Mouse (Mus musculus) hindbrain, embryonic 12.5 days (tissue): Measurements from ENCODE around the gene Lasp1. TPM values are rescaled to one million over a fixed set of nuclear protein-coding genes. Genes with fewer than 3 reads are reported as not detected.

Experiments
- ATAC-seq: fragments of 200-750 bp; cut with Nextera tagmentation; 2 replicates; pipeline ENCODE4 v1.8.0; 2017; ENCODE audit warnings: moderate TSS enrichment; ENCODE audit not compliant: low FRiP score
- H3K27ac ChIP-seq: fragments of 300-500 bp; sonication (generic); 2 replicates; pipeline ENCODE4 v1.5.1; 2016; ENCODE audit warnings: mild to moderate bottlenecking
- H3K27me3 ChIP-seq: fragments of 300-500 bp; sonication (generic); 2 replicates; pipeline ENCODE4 v1.6.1; 2016; ENCODE audit warnings: mild to moderate bottlenecking
- H3K36me3 ChIP-seq: fragments of 300-500 bp; sonication (generic); 2 replicates; pipeline ENCODE4 v1.6.1; 2016; ENCODE audit warnings: mild to moderate bottlenecking
- H3K4me1 ChIP-seq: fragments of 300-500 bp; sonication (generic); 2 replicates; pipeline ENCODE4 v1.6.1; 2016
- H3K4me2 ChIP-seq: fragments of 300-500 bp; sonication (generic); replicated peaks from 2 replicates; pipeline ENCODE4 v1.6.1; 2016; ENCODE audit warnings: mild to moderate bottlenecking
- H3K4me3 ChIP-seq: fragments of 300-500 bp; sonication (generic); 2 replicates; pipeline ENCODE4 v1.5.1; 2016; ENCODE audit warnings: mild to moderate bottlenecking
- H3K9ac ChIP-seq: fragments of 300-500 bp; sonication (generic); 2 replicates; pipeline ENCODE4 v1.6.1; 2016; ENCODE audit warnings: mild to moderate bottlenecking, moderate library complexity
- H3K9me3 ChIP-seq: fragments of 300-500 bp; sonication (generic); replicated peaks from 2 replicates; pipeline ENCODE4 v1.6.1; 2016; ENCODE audit warnings: mild to moderate bottlenecking
- WGBS: fragments of 180-500 bp; shearing (Covaris S2); methylation state at CpG from one replicate; pipeline ENCODE4 v1.1.7; 2016; 5-methylcytosine and 5-hydroxymethylcytosine counted together
- polyA plus RNA-seq: library from polyadenylated mRNA; unstranded; fragments of >200 nt; fragmentation: Nextera tagmentation; extraction: Ambion mirVana; gene quantifications from 2 replicates; pipeline ENCODE4 v1.2.1, GENCODE M21; 2016

Gene Lasp1
- polyA plus RNA-seq, 1 experiment from 2014 or later = 111 TPM

DNA sequence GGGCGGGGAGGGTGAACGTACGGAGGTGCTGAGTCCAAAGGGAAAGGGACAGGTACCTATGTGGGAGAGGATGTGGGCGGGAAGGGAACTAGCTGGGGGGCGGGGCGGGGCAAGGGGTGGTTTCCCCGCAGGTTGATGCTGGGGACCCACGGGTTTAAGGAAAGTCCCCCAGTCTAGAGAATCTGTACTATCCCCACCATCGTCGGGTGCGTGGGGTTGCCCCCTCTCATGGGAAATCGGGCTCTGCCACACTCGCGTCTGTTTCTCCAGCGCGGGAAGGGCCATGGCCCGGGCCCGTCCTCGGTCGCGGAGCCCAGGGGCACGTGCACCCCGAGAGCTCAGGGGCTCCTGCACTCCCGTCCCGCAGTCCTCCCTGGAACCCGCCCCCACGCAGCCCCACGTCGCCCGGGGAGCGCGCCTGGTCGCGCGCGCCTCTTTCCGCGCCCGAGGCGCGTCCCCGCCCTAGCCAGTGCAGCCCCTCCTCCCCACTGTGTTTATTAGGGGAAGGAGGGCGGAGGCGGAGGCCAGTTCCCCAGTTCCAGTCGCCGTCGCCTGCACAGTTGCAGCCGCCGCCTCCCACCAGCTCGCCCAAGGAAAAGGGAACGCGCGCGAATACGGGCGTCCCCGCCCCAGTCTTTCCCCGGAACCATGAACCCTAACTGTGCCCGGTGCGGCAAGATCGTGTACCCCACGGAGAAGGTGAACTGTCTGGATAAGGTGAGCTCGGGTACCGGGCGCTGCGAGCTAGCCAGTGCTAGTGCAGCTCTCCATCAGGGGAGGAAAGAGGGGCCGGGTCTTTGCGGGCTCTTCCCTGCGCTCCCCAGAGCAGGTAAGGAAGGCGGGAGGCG lies 570 bp downstream of the Lasp1 start:
- peak overlapping the region; percentile 93 for H3K4me3 ChIP-seq
- H3K27ac ChIP-seq = peak overlapping the region; percentile 98
- H3K4me2 ChIP-seq = peak overlapping the region; percentile 77
- ATAC-seq = peak; percentile 83
- H3K27me3 ChIP-seq = no peaks in the 10 kb centered on the region
- peaks cover 30% of the 10 kb centered on the region for H3K4me1 ChIP-seq
- under 1% methylated on average over 64 of the region's 71 CpGs for WGBS
- peak overlapping the region; percentile 92 for H3K9ac ChIP-seq
- no peaks in the 10 kb centered on the region for H3K36me3 ChIP-seq
- H3K9me3 ChIP-seq = no peaks in the 10 kb centered on the region

DNA sequence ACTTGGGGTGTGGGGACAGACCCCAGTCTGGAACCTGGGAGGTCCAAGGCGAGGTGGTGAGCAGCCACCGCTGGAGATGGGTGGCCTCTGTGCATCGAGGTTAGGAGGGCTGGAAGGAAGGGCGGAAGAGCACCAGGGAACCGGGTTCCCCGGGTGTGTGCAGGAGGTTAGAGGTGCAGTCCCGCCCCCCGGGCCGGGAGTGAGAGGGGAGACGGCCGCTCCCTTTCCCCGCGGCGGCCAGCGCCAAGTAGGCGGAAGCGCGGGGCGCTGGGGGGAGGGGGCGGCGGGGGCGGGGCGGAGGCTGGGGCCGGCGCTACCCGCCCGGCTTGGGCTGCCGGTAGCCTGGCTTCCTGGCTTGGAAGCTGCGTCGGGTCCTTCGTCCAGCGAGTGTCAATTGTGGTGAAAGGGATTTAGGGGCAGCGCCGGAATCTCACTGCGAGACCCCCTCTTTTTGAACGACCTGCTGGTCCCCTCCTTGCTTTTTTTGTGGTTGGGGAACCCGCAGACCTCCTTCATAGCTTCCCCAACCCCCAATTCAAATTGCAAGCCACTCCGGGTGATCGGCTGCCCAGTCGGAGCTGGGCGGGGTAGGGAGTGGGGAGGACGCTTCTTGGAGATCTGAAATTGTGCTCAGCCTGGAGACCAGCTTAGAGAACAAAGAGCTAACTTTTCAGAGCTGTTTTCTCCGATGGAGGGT lies 1.3 kb downstream of the Lasp1 start:
- Histone ChIP-seq H3K36me3 (no peaks in the 10 kb centered on the region), H3K4me1 (peaks cover 37% of the 10 kb centered on the region), H3K9ac (peak overlapping the region; percentile 92), H3K4me3 (peak overlapping the region; percentile 93), H3K4me2 (peak overlapping the region; percentile 77), H3K9me3 (no peaks in the 10 kb centered on the region), H3K27ac (peak overlapping the region; percentile 98), H3K27me3 (no peaks in the 10 kb centered on the region)
- WGBS = under 1% methylated on average over 19 of the region's 43 CpGs
- ATAC-seq = peak; percentile 62

DNA sequence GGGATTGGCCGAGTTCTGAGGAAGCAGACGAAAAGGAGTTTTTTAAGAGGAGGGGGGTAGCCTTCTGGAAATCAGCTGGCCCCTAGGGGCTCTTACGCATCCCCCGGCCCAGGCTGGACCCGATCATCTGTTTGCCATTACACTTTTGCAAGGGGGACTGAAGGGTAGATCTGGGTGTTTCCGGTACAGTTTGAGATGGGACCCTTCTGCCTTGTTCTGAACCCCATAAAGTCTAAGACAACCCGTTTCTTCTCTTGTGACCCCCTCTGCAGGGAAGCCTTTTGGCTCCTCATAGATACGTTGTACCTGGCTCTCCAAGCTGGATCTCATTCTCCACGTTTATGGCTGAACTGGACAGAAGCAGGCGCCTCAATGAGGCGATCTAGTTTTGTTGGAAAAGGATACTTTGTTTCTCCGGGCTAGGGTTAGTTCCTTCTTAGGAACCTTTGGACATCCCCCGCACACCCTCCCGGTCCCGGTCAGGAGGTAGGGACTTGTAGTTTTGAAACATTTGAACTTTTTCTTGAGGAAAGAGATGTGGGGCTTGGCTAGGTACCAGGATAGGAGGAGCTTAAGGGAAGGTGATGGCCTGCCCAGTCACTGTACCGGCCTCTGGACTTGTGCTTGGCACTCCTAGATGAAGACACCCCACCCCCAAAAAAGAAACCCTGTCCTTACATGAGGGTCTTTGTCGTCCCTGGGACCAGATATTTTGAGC lies 2.0 kb downstream of the Lasp1 start:
- Histone ChIP-seq H3K4me1 (peaks cover 44% of the 10 kb centered on the region), H3K27ac (peak overlapping the region; percentile 98), H3K4me2 (peak overlapping the region; percentile 77), H3K9me3 (no peaks in the 10 kb centered on the region), H3K9ac (peak overlapping the region; percentile 92), H3K27me3 (no peaks in the 10 kb centered on the region), H3K4me3 (peak overlapping the region; percentile 93), H3K36me3 (no peaks in the 10 kb centered on the region)
- WGBS = 8% methylated on average over 17 of the region's 17 CpGs
- no peak for ATAC-seq

DNA sequence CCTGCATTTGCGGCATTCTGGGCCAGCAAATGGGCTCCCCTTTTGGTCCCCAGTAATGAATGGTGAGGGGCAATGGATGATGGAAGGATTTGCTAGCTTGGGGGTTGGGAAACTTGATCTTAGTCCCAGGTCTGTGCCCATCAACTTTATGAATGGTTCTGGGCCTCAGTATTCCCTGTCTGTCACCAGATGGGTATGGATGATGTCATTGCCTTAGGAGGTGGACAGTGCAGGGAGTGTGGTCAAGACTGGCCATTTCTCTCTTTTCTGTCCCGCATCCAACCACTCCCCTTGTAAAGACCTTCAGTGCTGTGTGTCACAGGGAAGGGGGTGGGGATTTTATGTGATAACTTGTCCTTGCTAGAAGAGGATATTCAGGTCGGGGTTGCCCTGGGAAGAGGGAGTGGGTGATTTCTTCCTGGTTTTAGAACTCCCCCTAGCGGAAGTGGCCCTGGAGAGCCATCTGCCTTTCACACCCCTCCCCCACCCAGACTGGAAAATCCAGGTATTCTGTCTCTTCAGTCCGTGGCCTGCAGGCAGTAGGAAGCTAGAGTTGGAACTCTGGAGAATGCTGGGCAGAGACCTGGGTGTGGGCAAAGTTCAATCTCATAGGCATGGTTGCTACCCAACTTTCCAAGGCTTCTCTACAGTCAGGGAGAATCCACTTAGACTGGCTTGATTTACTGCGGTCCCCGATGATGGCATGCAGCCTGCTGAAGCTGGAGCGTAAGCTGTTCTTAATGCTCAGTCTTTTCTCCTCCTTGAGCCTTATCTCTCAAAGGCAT lies 2.8 kb downstream of the Lasp1 start:
- Histone ChIP-seq H3K4me2 (peak overlapping the region; percentile 77), H3K4me1 (peaks cover 52% of the 10 kb centered on the region), H3K27ac (peak overlapping the region; percentile 98; the same call in 1 of the 2 replicates), H3K9me3 (no peaks in the 10 kb centered on the region), H3K36me3 (no peaks in the 10 kb centered on the region), H3K9ac (peak overlapping the region; percentile 92), H3K27me3 (no peaks in the 10 kb centered on the region), H3K4me3 (peak overlapping the region; percentile 93)
- WGBS = 40% methylated on average over 8 of the region's 8 CpGs
- ATAC-seq = no peak

DNA sequence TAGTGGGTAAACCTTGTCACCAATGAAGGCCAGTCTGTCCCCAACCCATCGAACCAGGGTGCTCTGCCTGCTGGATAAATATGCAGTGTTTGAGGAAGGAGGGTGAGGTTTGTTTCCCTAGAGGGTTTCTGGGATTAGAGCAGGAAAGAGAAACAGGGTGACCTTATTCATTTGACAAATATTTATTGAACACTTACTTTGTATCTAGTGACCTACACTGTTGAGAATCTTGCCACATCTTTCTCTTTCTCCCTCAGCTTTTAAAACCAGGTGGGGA lies 3.3 kb downstream of the Lasp1 start:
- no peak for ATAC-seq
- H3K4me2 ChIP-seq = peak overlapping the region; percentile 77
- peaks cover 5% of the 10 kb centered on the region; the same call in 1 of the 2 replicates for H3K36me3 ChIP-seq
- H3K4me3 ChIP-seq = peak overlapping the region; percentile 93; the same call in 1 of the 2 replicates
- H3K4me1 ChIP-seq = peaks cover 55% of the 10 kb centered on the region
- H3K9me3 ChIP-seq = no peaks in the 10 kb centered on the region
- 60% methylated on average over 1 of the region's 1 CpGs for WGBS
- H3K27me3 ChIP-seq = no peaks in the 10 kb centered on the region
- H3K9ac ChIP-seq = no peak overlapping the region
- no peak overlapping the region for H3K27ac ChIP-seq

DNA sequence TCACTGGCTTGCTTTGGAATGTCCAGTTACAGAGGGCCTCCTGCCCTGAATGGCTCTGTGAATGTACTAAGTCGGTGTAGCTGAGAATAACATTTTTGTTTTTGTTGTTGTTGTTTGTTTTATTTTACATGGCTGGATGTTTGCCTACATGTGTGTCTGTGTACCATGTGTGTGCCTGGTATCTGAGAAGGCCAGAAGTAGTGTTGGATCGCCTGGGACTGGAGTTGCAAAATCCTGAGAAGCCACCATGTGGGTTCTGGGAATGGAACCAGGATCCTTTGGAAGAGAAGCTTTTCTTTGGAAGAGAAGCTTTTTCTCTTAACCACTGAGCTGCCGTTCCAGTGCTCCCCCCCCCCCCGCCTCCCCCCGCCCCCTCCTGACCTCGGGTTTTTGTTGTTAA lies 3.7 kb downstream of the Lasp1 start:
- no peak overlapping the region for H3K27ac ChIP-seq
- WGBS = 44% methylated on average over 5 of the region's 6 CpGs
- H3K4me2 ChIP-seq = 0 out of 2 replicates have a peak overlapping the region, but pooled peaks have one; percentile 77

DNA sequence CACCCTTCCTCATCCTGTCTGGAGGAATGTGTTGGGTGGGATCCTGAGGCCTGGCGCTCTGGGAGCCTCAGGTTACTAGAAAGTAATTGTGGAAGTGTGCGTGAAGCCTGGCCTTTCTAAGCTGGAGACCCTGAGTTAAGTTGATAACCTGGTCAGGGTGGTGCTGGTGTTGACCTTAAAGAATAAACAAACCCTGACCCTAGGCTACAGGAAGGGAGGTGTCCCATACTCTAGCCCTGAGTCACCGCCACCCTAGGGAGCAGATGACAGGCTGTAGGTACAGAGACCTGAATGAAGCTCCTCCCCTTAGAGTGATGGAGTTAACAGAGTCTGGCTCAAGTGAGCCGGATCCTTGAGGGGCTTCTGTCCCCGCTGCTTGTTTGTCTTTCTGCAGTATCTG lies 5.0 kb downstream of the Lasp1 start:
- peaks cover 67% of the 10 kb centered on the region for H3K4me1 ChIP-seq
- H3K9ac ChIP-seq = no peak overlapping the region
- H3K9me3 ChIP-seq = no peaks in the 10 kb centered on the region
- WGBS = 80% methylated on average over 5 of the region's 5 CpGs
- peaks cover 20% of the 10 kb centered on the region for H3K36me3 ChIP-seq
- H3K4me3 ChIP-seq = no peak overlapping the region
- H3K27ac ChIP-seq = no peak overlapping the region
- no peaks in the 10 kb centered on the region for H3K27me3 ChIP-seq
- no peak for ATAC-seq
- H3K4me2 ChIP-seq = no peak overlapping the region

More for the DNA sequence above, 3.7 kb downstream of the Lasp1 start:
- Histone ChIP-seq H3K27me3 (no peaks in the 10 kb centered on the region), H3K4me1 (peaks cover 57% of the 10 kb centered on the region), H3K9ac (no peak overlapping the region), H3K4me3 (no peak overlapping the region), H3K36me3 (peaks cover 9% of the 10 kb centered on the region), H3K9me3 (no peaks in the 10 kb centered on the region)
- ATAC-seq = no peak

DNA sequence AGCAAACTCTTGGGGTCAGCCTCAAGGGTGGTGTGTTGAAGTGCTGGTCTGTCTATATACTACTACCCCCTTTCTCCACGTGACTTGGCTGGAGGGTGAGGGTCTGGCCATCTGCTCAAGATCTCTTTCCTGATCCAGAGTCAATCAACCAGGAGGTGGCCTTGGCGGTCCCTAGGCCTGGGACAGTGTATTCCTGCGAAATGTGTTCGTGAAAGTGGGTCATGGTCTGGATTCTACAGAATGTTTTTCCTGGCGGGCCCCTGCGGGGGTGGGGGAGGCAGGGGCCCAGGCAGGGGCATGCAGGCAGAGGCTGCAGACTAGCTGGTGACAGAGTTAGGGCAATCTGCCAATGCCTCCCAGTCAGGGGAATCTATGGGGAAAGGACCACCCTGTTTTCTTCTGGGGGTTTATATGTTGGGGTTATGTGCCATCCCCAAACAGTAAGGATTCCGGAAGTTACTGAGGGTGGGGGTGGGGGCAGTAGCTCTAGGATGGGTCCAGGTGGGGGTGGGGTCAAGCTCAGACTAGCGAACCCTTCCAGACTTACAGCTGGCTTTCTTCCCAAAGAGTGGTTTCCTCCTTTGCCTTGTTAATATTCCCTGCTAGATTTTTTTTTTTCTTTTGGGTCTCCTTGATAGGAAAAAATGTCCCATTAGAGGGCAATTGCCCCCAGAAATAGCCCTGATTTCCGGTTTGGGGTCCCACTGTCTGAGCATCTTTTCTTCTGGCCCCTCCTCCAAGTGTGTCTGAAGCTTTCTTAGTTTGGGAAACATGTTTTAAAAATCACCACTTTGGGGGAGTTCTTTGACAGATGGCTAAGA lies 6.3 kb downstream of the Lasp1 start:
- Histone ChIP-seq H3K36me3 (peaks cover 27% of the 10 kb centered on the region), H3K4me1 (peaks cover 74% of the 10 kb centered on the region), H3K27me3 (no peaks in the 10 kb centered on the region), H3K9ac (peak overlapping the region; percentile 27; the same call in 1 of the 2 replicates), H3K9me3 (no peaks in the 10 kb centered on the region), H3K4me3 (no peak overlapping the region), H3K27ac (peak overlapping the region; percentile 77), H3K4me2 (peak overlapping the region; percentile 36)
- no peak for ATAC-seq
- 20% methylated on average over 9 of the region's 9 CpGs for WGBS

DNA sequence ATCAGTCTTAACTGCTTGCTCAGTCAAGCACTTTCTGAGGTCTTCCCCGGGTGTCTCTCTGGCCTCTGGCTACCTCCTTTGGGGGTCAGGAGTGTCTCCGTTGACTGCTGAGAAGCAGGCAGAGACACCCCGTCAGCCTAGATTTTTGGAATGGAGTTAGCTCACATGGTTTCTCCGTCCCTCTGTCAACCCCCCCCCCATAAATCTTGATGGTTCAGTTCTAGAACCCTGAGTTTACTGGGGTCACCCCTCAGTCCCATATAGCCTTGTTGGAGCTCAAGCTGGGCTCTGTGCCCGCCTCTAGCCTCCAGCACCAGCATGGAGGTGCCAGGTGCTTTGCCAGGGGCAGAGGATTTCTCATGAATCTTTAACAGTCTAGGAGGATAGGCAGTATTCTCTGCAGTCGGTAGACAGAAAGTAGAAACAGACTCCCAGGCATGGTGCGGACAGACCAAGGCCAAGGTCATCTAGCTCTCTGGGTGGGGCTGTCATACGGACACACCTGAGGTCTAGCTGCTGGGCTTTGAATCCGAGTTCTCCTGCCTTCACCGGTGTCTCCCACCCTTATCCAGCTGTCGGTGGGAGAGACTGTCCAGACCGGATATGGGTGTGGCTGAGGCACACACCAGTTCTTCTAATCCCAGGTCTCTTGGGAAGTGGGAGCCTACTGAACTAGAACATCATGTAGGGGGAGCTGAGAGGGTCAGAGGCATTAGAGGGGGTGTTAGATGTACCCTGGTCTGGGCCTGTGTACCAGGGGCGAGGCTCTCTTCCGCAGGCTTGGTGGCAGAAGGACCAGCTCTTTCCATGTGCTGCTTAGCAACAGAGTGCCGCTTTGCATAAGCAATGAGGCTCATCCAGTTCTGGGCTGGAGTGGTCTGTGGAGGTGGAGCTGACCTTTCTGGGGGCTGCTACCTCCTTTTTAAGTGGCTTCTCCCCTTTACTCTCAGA lies 7.1 kb downstream of the Lasp1 start:
- Histone ChIP-seq H3K27me3 (no peaks in the 10 kb centered on the region), H3K9me3 (no peaks in the 10 kb centered on the region), H3K4me1 (peaks cover 79% of the 10 kb centered on the region), H3K9ac (peak overlapping the region; percentile 39; the same call in 1 of the 2 replicates), H3K27ac (peak overlapping the region; percentile 77), H3K4me2 (peak overlapping the region; percentile 36), H3K4me3 (no peak overlapping the region), H3K36me3 (peaks cover 27% of the 10 kb centered on the region)
- 40% methylated on average over 15 of the region's 15 CpGs for WGBS
- peak; percentile 34; the same call in 1 of the 2 replicates for ATAC-seq

DNA sequence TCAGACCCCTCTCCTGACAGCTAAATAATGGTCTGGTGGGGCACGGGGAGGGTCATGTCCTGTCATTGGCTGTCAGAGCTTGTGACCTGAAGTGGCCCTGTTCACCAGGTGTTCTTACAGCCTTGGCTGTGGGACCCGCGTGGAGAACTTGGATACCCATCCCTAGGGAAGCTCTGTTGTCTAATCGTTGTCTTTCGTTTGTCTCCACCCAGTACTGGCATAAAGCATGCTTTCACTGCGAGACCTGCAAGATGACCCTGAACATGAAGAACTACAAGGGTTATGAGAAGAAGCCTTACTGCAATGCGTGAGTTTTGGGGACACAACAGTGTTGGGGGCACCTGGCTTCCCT lies 7.8 kb downstream of the Lasp1 start:
- no peak for ATAC-seq
- H3K9ac ChIP-seq = no peak overlapping the region
- H3K27me3 ChIP-seq = no peaks in the 10 kb centered on the region
- no peak overlapping the region for H3K4me3 ChIP-seq
- 57% methylated on average over 7 of the region's 7 CpGs for WGBS
- H3K9me3 ChIP-seq = no peaks in the 10 kb centered on the region
- H3K27ac ChIP-seq = peak overlapping the region; percentile 77
- H3K36me3 ChIP-seq = peaks cover 27% of the 10 kb centered on the region
- H3K4me1 ChIP-seq = peaks cover 79% of the 10 kb centered on the region
- H3K4me2 ChIP-seq = peak overlapping the region; percentile 36; the same call in 1 of the 2 replicates
